Mouse (Mus musculus) midbrain, embryonic 15.5 days (tissue): ENCODE data around the gene Fgd2. TPM values are rescaled to one million over a fixed set of nuclear protein-coding genes. Genes with fewer than 3 reads are reported as not detected.
"Not testable (repeated sequence)": the region's sequence is repeated elsewhere in the genome, so short reads cannot be mapped to it uniquely, and the experiment has no call there.

Source experiments
- ATAC-seq: fragments of 200-750 bp; cut with Nextera tagmentation; replicated peaks from 2 replicates; pipeline ENCODE4 v1.8.0; 2017; ENCODE audit warnings: moderate TSS enrichment
- H3K27ac ChIP-seq: fragments of 300-500 bp; sonication (generic); 2 replicates; pipeline ENCODE4 v1.5.1; 2015; ENCODE audit warnings: mild to moderate bottlenecking, inconsistent platforms
- H3K27me3 ChIP-seq: fragments of 300-500 bp; sonication (generic); replicated peaks from 2 replicates; pipeline ENCODE4 v1.6.1; 2015; ENCODE audit warnings: inconsistent platforms
- H3K36me3 ChIP-seq: fragments of 300-500 bp; sonication (generic); replicated peaks from 2 replicates; pipeline ENCODE4 v1.6.1; 2015; ENCODE audit warnings: inconsistent platforms
- H3K4me1 ChIP-seq: fragments of 300-500 bp; sonication (generic); 2 replicates; pipeline ENCODE4 v1.6.1; 2015; ENCODE audit warnings: inconsistent platforms
- H3K4me2 ChIP-seq: fragments of 300-500 bp; sonication (generic); 2 replicates; pipeline ENCODE4 v1.6.1; 2015; ENCODE audit warnings: inconsistent platforms, mild to moderate bottlenecking, moderate library complexity
- H3K4me3 ChIP-seq: fragments of 300-500 bp; sonication (generic); 2 replicates; pipeline ENCODE4 v1.5.1; 2015; ENCODE audit warnings: mild to moderate bottlenecking, inconsistent platforms
- H3K9ac ChIP-seq: fragments of 300-500 bp; sonication (generic); 2 replicates; pipeline ENCODE4 v1.6.1; 2015; ENCODE audit warnings: mild to moderate bottlenecking, inconsistent platforms
- H3K9me3 ChIP-seq: fragments of 300-500 bp; sonication (generic); 2 replicates; pipeline ENCODE4 v1.6.1; 2016; ENCODE audit warnings: inconsistent platforms
- WGBS: fragments of 180-500 bp; shearing (Covaris S2); methylation state at CpG from one replicate; pipeline ENCODE4 v1.1.7; 2015; ENCODE audit warnings: mixed read lengths; 5-methylcytosine and 5-hydroxymethylcytosine counted together
- polyA plus RNA-seq: library from polyadenylated mRNA; unstranded; fragments of >200 nt; fragmentation: Nextera tagmentation; extraction: Ambion mirVana; gene quantifications from 2 replicates; pipeline ENCODE4 v1.2.1, GENCODE M21; 2015

Fgd2 gene
- polyA plus RNA-seq, 1 experiment from 2014 or later = 7.5 TPM

DNA sequence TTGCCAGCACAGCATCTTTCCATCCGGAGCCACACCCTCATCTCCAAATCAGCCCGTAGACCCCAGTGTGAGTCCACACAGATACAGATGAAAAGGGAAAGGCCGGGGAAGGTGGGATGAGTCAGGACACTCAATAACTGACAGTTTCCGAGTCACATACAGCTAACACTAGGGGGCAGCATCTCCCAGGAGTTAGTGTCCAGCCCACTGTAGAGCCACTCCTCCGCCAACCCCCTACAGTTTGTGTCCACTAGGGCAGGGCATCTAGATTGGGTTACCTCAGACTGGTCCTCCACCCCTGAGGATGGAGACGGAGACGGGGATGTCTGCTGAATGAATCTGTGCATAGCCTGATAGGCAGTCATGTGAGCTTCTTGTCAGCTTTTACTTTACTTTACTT is 20.8 kb downstream of the Fgd2 start:
- Histone ChIP-seq H3K27me3 (no peaks in the 10 kb centered on the region), H3K4me3 (no peak overlapping the region), H3K9ac (no peak overlapping the region), H3K36me3 (no peaks in the 10 kb centered on the region), H3K9me3 (no peaks in the 10 kb centered on the region), H3K4me1 (no peaks in the 10 kb centered on the region), H3K4me2 (no peak overlapping the region), H3K27ac (no peak overlapping the region)
- ATAC-seq = no peak
- 28% methylated on average over 7 of the region's 7 CpGs for WGBS

DNA sequence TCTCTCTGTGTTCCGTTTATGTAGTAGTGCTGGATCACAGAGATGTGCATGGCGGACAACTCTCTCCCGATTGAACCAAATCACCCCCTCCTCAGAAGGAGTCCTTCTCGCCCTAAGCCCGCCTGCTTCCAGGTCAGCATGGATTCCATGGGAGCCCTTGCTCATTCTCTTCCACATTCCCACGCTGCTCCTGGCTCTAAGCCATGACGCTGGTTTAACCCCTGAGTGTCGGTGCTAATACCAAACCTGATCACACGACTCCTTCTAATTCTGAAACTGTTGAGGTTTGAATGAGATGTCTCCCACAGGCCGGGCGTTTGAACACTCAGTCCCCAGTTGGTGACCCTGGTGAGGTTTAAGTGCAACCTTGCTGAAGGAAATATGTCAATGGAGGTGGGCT is 21.7 kb downstream of the Fgd2 start:
- ATAC-seq = no peak
- H3K36me3 ChIP-seq = no peaks in the 10 kb centered on the region
- H3K27ac ChIP-seq = no peak overlapping the region
- H3K4me3 ChIP-seq = no peak overlapping the region
- 45% methylated on average over 11 of the region's 11 CpGs for WGBS
- H3K4me1 ChIP-seq = no peaks in the 10 kb centered on the region
- H3K27me3 ChIP-seq = no peaks in the 10 kb centered on the region
- no peak overlapping the region for H3K9ac ChIP-seq
- no peaks in the 10 kb centered on the region for H3K9me3 ChIP-seq
- H3K4me2 ChIP-seq = no peak overlapping the region

DNA sequence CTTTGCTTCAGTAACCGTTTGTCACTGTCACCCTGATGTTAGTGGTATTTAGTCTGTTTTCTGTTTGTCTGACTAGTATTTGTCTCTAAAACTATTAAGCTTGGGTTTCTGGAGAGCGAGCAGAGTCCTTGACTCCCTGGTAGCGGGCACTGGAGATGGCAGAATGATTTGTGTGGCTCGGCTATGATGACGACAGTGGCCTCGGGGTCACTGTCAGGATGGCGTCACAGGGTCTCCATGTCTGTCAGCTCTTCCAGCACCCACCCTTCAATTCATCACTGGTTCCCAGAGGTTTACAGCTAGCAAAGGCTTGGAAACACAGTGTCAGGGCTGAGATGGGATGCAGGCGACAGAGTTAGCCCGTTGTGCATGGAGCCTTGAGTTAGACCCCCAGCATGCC is 23.2 kb downstream of the Fgd2 start:
- no peak overlapping the region for H3K4me2 ChIP-seq
- no peaks in the 10 kb centered on the region for H3K36me3 ChIP-seq
- no peaks in the 10 kb centered on the region for H3K4me1 ChIP-seq
- no peaks in the 10 kb centered on the region for H3K27me3 ChIP-seq
- no peak for ATAC-seq
- H3K9ac ChIP-seq = no peak overlapping the region
- H3K27ac ChIP-seq = no peak overlapping the region
- 84% methylated on average over 9 of the region's 9 CpGs for WGBS
- H3K9me3 ChIP-seq = no peaks in the 10 kb centered on the region
- H3K4me3 ChIP-seq = no peak overlapping the region

DNA sequence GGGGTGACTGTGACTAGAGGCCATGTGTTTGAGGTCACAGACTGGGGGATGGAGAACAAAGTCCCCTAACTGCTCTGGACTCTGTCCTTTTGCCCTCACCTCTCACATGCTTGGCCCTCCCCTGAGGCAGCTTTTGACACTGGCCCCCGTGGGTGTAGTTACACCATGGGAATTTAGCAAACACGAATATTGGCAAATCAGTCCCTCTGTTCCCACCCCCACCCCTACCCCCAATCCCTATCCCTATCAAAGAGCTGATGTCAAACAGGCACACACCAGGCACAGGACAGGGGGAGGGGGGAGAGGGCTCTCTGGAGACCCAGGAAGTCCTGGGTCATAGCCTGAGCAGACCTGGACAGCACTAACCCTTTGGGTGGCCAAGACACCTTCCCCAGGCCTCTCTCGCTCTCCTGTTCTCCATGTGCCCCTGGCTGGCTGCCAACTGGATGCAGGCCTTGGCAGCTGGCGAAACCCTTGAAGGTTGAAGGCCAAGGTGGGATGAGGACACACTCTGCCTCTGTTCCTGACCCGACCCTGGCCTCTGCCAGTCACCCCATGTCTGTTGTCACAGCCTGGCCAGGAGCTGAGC is 24.2 kb downstream of the Fgd2 start:
- Histone ChIP-seq H3K27me3 (no peaks in the 10 kb centered on the region), H3K9ac (no peak overlapping the region), H3K9me3 (no peaks in the 10 kb centered on the region), H3K36me3 (no peaks in the 10 kb centered on the region), H3K4me3 (no peak overlapping the region), H3K4me2 (no peak overlapping the region), H3K4me1 (no peaks in the 10 kb centered on the region), H3K27ac (no peak overlapping the region)
- WGBS = 62% methylated on average over 5 of the region's 5 CpGs
- no peak for ATAC-seq

DNA sequence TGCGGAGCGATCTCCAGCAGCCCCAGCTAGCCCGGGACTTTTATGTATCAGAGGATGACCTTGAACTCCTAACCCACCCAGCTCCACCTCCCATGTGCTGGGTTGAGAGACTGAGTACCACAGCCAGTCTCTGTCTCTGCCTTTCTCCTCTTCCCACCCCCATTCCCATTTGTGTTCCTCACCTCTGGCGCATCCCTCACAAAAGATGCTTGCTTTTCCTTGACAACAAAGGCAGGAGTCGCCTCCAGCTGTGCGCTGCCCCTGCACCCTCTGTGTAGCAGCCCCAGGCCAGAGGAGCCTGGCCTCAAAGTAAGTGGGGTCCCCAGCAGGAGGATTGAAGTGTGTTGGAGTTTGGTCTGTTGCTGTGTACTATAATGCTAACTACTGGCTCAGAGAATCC is 25.0 kb downstream of the Fgd2 start:
- Histone ChIP-seq H3K27ac (no peak overlapping the region), H3K4me3 (no peak overlapping the region), H3K9ac (no peak overlapping the region), H3K4me2 (no peak overlapping the region), H3K9me3 (no peaks in the 10 kb centered on the region), H3K4me1 (no peaks in the 10 kb centered on the region), H3K36me3 (no peaks in the 10 kb centered on the region), H3K27me3 (no peaks in the 10 kb centered on the region)
- ATAC-seq = no peak
- 47% methylated on average over 6 of the region's 6 CpGs for WGBS

DNA sequence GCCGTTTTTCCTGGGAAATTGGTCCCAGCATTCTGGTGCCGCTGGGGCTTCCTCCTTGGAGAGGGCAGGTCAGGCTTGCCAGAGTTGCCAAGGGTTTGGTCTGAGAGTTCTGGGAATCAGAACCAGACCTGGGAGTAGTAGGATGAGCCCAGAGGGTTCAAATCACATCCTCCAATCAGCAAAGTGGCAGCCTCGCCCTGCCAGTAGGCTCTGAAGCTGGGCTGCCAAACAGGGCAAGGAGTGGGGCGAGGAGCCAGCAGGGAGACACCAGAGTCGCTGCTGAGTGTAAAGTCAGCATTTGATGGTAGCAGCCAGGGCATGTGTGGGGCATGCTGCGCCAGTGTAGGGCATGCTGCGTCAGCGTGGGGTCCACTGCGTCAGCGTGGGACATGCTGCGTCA is 28.3 kb downstream of the Fgd2 start:
- no peak for ATAC-seq
- no peaks in the 10 kb centered on the region for H3K27me3 ChIP-seq
- no peaks in the 10 kb centered on the region for H3K9me3 ChIP-seq
- H3K4me2 ChIP-seq = no peak overlapping the region
- no peak overlapping the region for H3K9ac ChIP-seq
- H3K4me1 ChIP-seq = no peaks in the 10 kb centered on the region
- H3K27ac ChIP-seq = no peak overlapping the region
- no peaks in the 10 kb centered on the region for H3K36me3 ChIP-seq
- WGBS = 84% methylated on average over 11 of the region's 11 CpGs
- H3K4me3 ChIP-seq = no peak overlapping the region

DNA sequence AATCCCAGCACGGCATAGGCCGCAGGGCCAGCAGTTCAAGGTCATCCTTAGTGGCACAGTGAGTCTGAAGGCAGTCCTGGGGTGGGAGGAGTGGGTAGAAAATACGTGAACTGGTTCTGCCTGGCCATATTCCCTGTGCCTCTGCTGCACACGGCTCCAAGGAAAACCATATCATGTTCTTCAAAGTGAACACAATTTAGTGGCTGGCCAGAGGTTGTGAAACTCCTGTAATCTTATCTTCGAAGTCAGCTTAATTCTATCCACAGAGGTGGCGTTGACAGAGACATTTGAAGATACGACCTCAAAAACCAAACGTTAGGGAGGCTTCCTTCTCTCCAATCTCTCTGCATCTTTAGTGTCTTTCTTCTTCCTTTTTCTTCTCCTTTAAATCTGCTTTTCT is 30.6 kb downstream of the Fgd2 start:
- Histone ChIP-seq H3K4me1 (no peaks in the 10 kb centered on the region), H3K27ac (no peak overlapping the region)
- WGBS = 80% methylated on average over 8 of the region's 8 CpGs

DNA sequence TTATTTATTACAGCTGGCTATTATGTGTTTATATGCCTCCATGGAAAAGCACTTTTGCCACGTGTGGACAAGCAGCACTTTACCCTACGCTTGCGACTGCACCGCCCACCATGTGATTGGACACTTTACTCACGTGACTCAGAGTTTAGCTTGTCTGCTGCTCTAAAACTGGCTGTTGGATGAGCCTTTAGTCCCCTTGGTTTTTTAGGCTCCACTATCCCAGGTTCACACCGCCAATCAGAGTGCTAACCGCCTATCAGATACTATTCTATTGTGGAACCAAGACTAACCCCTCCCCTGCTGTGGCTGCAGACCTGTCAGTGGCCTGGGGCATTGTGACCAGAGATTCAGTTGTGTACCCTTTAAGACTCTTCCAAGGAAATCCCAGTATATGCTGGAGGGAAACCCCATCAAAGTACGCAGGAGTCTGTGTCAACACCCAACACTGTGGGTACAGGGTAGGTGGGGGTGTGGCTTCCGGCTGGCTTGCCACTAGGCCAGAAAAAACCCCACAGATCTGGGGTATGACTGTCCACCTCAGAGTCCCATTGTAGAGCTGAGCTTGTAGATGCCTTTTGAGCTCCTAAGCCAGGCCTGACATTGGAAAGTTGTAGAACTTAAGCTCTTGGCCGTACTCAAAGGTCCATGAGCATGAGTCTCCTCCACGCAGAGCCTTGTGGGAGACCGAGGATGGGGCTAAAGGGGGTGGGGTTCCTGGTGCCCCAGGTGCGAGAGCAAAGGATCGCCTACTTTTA is 32.8 kb downstream of the Fgd2 start:
- 65% methylated on average over 14 of the region's 14 CpGs for WGBS
- Histone ChIP-seq H3K27ac (no peak overlapping the region), H3K4me1 (peaks cover 14% of the 10 kb centered on the region), H3K9ac (no peak overlapping the region), H3K27me3 (no peaks in the 10 kb centered on the region), H3K9me3 (no peaks in the 10 kb centered on the region), H3K4me2 (no peak overlapping the region), H3K36me3 (no peaks in the 10 kb centered on the region), H3K4me3 (no peak overlapping the region)
- ATAC-seq = no peak

More for the DNA sequence above, 30.6 kb downstream of the Fgd2 start:
- no peak for ATAC-seq
- Histone ChIP-seq H3K27me3 (no peaks in the 10 kb centered on the region), H3K4me3 (no peak overlapping the region), H3K36me3 (no peaks in the 10 kb centered on the region), H3K9me3 (no peaks in the 10 kb centered on the region), H3K9ac (no peak overlapping the region), H3K4me2 (no peak overlapping the region)

DNA sequence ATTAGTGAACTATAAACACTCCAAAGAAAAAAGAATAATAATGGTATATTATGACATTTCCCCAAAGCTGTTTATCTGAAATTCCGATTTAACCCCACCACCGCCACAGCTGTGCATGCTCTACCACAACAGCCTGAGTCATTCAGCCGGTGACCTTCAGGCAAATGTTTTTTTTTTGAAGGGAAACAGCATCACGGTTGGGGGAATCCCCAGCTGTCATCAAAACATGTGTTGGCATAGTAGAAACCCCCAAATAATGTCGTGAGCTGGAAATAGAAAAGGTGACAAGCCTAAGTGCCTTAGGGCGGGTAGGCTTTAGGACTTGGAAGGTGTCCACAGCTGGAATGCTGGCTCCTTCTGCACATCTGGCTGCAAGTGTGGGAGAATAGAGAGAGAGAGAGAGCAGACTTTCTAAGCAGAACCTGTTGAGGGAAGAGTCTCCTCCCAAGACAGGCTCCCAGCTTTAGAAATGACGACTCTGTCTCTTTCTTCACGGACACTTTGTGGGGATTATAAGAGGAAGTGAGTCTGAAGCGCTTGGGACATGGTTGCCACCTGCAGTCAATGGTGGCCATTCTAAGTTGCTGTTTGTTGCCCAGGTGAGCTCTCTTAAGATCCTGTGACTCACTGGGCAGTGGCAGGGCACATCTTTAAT is 33.5 kb downstream of the Fgd2 start:
- H3K4me1 ChIP-seq = peaks cover 17% of the 10 kb centered on the region
- H3K4me3 ChIP-seq = no peak overlapping the region
- H3K27ac ChIP-seq = no peak overlapping the region
- no peaks in the 10 kb centered on the region for H3K36me3 ChIP-seq
- no peak overlapping the region for H3K4me2 ChIP-seq
- no peak overlapping the region for H3K9ac ChIP-seq
- no peaks in the 10 kb centered on the region for H3K9me3 ChIP-seq
- no peak for ATAC-seq
- no peaks in the 10 kb centered on the region for H3K27me3 ChIP-seq
- 67% methylated on average over 9 of the region's 9 CpGs for WGBS

DNA sequence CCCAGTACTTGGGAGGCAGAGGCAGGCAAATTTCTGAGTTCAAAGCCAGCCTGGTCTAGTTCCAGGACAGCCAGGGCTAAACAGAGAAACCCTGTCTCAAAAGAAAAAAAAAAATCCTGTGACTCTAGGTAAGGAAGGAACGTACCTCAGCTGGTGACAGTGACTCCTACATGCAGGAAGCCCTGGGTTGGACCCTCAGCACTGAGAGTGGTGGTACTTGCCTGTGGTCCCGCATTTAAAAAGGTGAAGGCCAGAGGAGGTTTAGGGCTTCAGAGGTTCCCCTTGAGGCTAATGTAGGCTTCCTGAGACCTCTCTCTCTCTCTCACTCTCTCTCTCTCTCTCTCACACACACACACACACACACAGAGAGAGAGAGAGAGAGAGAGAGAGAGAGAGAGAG is 34.0 kb downstream of the Fgd2 start:
- H3K4me3 ChIP-seq, H3K27me3 ChIP-seq, H3K36me3 ChIP-seq, H3K27ac ChIP-seq, H3K9me3 ChIP-seq, H3K9ac ChIP-seq, H3K4me2 ChIP-seq, ATAC-seq: not testable (repeated sequence)
- WGBS = 76% methylated on average over 2 of the region's 2 CpGs
- H3K4me1 ChIP-seq = peaks cover 17% of the 10 kb centered on the region

DNA sequence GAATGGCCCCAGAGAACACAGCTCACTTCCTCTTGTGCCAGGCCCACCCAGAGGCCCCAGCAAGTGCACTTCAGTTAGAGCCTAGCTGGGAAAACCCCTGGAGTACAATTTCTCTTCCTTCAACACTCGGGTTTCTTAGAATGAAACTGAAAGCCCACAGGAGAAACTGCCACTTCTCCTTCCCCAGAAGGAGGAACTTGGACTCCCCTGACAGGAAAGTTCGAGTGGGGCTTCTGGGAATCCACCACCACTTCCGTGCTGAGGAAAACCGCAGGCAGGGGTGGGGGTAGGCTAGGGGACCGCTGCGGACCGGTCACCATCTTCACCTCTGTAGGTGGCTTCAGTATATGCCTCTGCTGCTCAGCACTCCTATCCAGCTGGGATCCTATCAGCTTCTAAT is 34.7 kb downstream of the Fgd2 start:
- Histone ChIP-seq H3K36me3 (no peaks in the 10 kb centered on the region), H3K4me3 (no peak overlapping the region), H3K4me1 (peaks cover 17% of the 10 kb centered on the region), H3K27me3 (no peaks in the 10 kb centered on the region), H3K9ac (no peak overlapping the region), H3K9me3 (no peaks in the 10 kb centered on the region), H3K27ac (no peak overlapping the region), H3K4me2 (no peak overlapping the region)
- no peak for ATAC-seq
- WGBS = 63% methylated on average over 7 of the region's 7 CpGs

DNA sequence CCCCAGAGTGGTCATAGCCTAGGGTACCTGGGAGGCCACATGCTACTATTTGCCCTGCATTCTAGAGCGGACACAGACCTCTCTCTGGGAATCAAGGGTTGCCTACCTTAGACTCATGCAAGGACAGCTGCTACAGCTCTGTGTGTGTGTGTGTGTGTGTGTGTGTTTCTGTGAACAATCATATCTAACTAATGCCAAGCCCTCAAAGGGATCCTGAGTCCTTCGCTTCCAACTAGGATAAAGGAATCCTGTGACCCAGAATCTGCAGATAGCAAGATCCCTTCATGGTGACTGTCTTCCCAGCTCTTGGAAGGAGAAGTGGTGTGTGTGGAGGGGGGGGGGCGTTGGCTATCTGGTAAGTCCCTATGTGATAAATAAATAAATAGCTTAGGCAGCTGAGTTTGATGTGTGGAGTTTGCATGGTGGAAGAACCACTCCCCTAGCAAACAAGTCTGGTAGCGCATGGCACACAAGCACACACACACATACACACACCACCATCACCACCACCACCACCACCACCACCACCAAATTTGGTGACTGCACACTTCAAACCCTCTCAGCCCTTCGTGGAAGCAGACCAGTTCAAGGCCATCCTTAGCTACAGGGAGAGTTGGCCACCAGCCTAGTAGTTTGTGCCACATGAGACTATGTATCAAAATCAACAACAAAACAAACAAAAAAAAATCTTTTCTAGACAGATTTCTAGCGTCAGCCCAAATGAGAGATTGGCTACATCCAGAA is 35.5 kb downstream of the Fgd2 start:
- ATAC-seq = no peak
- H3K9ac ChIP-seq = no peak overlapping the region
- H3K4me2 ChIP-seq = no peak overlapping the region
- H3K27ac ChIP-seq = no peak overlapping the region
- no peaks in the 10 kb centered on the region for H3K36me3 ChIP-seq
- no peak overlapping the region for H3K4me3 ChIP-seq
- WGBS = 60% methylated on average over 6 of the region's 6 CpGs
- H3K9me3 ChIP-seq = no peaks in the 10 kb centered on the region
- no peaks in the 10 kb centered on the region for H3K27me3 ChIP-seq
- H3K4me1 ChIP-seq = peaks cover 17% of the 10 kb centered on the region
